Mouse (Mus musculus): ENCODE measurements around the gene Atp13a2. TPM values are rescaled to one million over a fixed set of nuclear protein-coding genes. Genes with fewer than 3 reads are reported as not detected.

Atp13a2 gene
- polyA plus RNA-seq, 1 experiment from 2014 or later: 15.6 TPM

DNA sequence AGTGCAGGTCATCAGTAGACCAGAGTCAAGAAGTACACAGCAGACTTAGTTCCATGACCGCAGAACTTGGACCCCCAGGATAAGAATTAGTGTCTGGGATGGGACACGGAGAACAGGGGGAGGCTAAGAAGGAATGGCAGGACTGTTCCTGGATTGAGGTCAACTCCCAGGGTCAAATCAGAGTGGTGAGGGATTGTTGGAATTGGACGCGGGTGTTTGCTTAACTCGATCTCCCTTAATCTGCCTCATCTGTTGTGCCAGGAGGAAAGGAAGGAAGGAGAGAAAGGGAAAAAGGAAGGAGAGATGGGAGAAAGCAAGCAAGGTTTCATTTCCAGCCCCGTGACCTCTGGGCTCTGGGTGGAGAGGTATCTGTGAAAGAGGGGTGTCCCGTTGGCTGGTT, 23.4 kb downstream of the Atp13a2 start, which contains the start of gene Mfap2:
Gene Mfap2 (plus strand): TSS at position 301 of the 400 bp plus-strand sequence.
- ATAC-seq (ENCODE audit: low read depth) (no peak), DNase-seq (no peak)
- peaks cover 22% of the 10 kb centered on the region for H3K36me3 ChIP-seq
- no peaks in the 10 kb centered on the region for H3K9me3 ChIP-seq (replicated peaks)
- H3K27ac ChIP-seq: no peak within 1 kb of the TSS
- H3K4me2 ChIP-seq: peak within 1 kb of the TSS; percentile 62
- H3K27me3 ChIP-seq: peaks cover 34% of the 10 kb centered on the region
- peak within 1 kb of the TSS; percentile 39; the same call in 1 of the 2 replicates for H3K9ac ChIP-seq
- peaks cover 28% of the 10 kb centered on the region for H3K4me1 ChIP-seq (replicated peaks)
- peak within 1 kb of the TSS; percentile 50 for H3K4me3 ChIP-seq (replicated peaks)
- 22% methylated on average over 7 of the region's 7 CpGs for WGBS (ENCODE audit: insufficient replicate concordance)

DNA sequence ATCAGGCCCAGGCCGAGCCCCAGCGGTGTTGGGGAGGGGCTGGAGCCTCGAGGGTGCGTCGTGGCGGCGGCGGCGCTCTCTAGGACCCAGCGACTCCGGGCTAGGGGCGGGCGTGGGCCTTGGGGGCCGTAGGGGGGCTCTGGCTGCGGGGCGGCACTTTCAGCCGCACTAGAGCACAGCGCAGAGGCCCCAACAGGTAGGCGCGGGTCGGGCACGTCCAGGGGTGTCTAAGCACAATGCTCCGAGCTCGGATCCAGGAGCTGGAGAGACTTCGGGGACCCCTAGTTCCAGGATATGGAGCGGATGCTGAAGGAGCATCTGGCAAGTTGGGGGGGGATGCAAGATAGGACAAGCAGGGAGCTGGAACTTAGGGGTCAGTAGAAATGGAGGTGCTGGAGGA, 23.9 kb downstream of the Atp13a2 start:
- Histone ChIP-seq H3K36me3 (peaks cover 18% of the 10 kb centered on the region), H3K4me3 (replicated peaks) (peak overlapping the region; percentile 50), H3K9me3 (replicated peaks) (no peaks in the 10 kb centered on the region), H3K4me1 (replicated peaks) (peaks cover 28% of the 10 kb centered on the region), H3K9ac (peak overlapping the region; percentile 39; the same call in 1 of the 2 replicates), H3K4me2 (peak overlapping the region; percentile 62), H3K27ac (no peak overlapping the region), H3K27me3 (peaks cover 34% of the 10 kb centered on the region)
- WGBS (ENCODE audit: insufficient replicate concordance): 1% methylated on average over 26 of the region's 26 CpGs
- ATAC-seq (ENCODE audit: low read depth) (no peak), DNase-seq (no peak)

DNA sequence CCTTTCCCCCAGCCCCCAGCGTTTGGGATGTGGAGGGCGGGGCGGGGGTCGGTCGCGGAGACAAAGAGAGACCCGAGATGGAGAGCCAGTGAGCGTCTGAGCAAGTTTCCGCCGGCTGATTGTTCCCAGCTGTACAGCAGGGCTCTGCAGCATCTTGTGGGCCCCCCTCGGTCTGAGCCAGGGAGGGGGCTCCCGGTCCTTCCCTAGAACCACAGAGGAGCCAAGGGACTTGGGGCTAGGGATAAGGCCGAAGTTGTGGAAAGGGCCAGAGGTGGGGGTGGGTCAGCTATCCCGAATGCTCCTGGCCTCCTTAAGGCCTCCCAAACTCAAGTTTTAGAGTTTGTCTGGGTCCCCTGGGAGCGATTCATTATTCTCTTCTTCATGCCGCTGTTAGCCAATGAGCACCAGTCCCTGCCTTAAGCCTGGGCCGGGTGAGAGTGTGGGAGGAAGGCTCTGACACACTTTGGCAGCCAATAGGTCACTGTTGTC, 24.3 kb downstream of the Atp13a2 start:
- Histone ChIP-seq H3K9ac (peak overlapping the region; percentile 39; the same call in 1 of the 2 replicates), H3K4me2 (peak overlapping the region; percentile 62), H3K27ac (no peak overlapping the region), H3K4me1 (replicated peaks) (peaks cover 28% of the 10 kb centered on the region), H3K4me3 (replicated peaks) (peak overlapping the region; percentile 50), H3K36me3 (peaks cover 13% of the 10 kb centered on the region), H3K27me3 (peaks cover 34% of the 10 kb centered on the region), H3K9me3 (replicated peaks) (no peaks in the 10 kb centered on the region)
- 12% methylated on average over 17 of the region's 17 CpGs for WGBS (ENCODE audit: insufficient replicate concordance)
- ATAC-seq (ENCODE audit: low read depth) (no peak), DNase-seq (no peak)

DNA sequence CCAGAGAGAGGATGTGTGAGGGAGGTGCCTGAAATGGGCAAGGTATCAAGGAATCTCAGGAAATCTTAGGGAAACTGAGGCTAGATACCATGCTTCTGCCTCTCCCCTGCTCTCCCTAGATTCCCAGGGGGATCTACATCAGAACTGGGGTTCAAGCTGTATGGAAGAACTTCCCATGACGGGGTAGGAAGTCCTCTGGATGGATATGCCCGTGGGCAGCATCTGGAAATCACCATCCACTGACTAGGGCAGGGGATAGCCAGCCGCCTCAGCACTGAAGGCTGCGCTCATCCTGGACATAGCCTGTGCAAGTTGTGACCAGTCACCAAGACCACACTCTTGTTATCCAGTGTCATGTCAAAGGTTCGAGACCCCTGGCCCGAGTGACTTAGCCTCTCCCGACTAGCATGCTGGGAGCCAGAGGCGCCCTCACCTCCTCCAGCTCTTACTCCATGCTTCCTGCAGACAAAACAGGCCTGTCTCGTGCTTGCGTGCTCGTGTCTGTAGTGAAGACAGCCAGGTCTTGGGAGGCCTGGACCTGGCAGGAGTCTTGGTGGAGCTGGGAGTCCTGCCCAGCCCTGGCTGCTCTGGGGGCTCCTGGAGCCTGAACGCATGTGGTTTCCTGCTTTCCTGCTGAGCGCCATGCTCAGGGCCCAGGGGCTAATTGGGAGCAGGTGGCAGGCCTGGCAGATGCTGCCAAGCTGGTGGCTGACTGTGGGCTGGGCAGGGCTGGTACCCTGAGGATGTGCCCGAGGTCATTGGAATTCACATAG, 25.1 kb downstream of the Atp13a2 start:
- Histone ChIP-seq H3K9ac (no peak overlapping the region), H3K4me1 (replicated peaks) (peaks cover 28% of the 10 kb centered on the region), H3K4me2 (peak overlapping the region; percentile 62; the same call in 1 of the 2 replicates), H3K27me3 (peaks cover 34% of the 10 kb centered on the region), H3K4me3 (replicated peaks) (no peak overlapping the region), H3K36me3 (peaks cover 5% of the 10 kb centered on the region), H3K9me3 (replicated peaks) (no peaks in the 10 kb centered on the region), H3K27ac (no peak overlapping the region)
- ATAC-seq (ENCODE audit: low read depth) (no peak), DNase-seq (no peak)
- WGBS (ENCODE audit: insufficient replicate concordance): 61% methylated on average over 14 of the region's 14 CpGs

DNA sequence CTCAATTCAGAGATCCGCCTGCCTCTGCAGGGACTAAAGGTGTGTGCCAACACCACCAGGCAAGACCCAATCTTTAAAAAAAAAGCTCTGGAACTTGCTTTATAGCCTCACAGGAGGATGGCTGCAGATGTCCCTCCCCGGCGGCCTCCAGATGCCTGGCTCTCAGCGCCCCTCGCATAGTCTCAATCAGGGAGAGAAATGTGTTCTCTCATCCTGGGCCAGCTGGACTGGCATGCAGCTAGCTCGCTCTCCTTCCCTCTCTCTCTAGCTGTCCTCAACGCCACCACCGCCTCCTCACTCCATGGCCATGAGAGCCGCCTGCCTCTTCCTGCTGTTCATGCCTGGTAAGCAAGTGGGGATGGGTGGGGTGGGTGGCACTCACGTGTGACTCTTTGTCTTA, 25.9 kb downstream of the Atp13a2 start:
- no peak overlapping the region for H3K9ac ChIP-seq

DNA sequence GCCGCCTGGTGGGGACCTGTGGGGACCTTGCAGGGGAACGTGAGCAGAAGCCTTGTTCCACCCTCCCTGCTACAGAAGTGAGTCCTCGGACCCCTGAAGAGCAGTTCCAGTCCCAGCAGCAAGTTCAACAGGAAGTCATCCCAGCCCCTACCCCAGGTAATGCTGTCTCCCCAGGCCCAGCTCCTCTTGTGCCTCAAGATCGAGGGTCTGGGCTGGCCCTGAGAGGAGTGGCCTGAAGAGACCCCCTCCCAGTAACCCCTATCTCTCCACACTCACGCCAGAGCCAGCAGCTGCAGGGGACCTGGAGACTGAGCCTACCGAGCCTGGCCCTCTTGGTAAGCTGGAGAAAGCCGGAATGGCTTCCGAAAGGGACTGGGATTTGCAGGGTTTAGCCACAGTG, 27.4 kb downstream of the Atp13a2 start:
- peaks cover 12% of the 10 kb centered on the region for H3K4me1 ChIP-seq (replicated peaks)
- H3K4me3 ChIP-seq (replicated peaks): no peak overlapping the region
- H3K27ac ChIP-seq: no peak overlapping the region
- ATAC-seq (ENCODE audit: low read depth): no peak
- H3K9me3 ChIP-seq (replicated peaks): no peaks in the 10 kb centered on the region
- H3K4me2 ChIP-seq: no peak overlapping the region
- no peak overlapping the region for H3K9ac ChIP-seq
- no peaks in the 10 kb centered on the region for H3K36me3 ChIP-seq
- H3K27me3 ChIP-seq: peaks cover 34% of the 10 kb centered on the region
- WGBS (ENCODE audit: insufficient replicate concordance): 54% methylated on average over 8 of the region's 8 CpGs
- no peak for DNase-seq

More for the DNA sequence above, 25.9 kb downstream of the Atp13a2 start:
- Histone ChIP-seq H3K27me3 (peaks cover 34% of the 10 kb centered on the region), H3K4me3 (replicated peaks) (no peak overlapping the region), H3K9me3 (replicated peaks) (no peaks in the 10 kb centered on the region), H3K36me3 (no peaks in the 10 kb centered on the region), H3K4me1 (replicated peaks) (peaks cover 25% of the 10 kb centered on the region), H3K27ac (no peak overlapping the region), H3K4me2 (no peak overlapping the region)
- 75% methylated on average over 10 of the region's 10 CpGs for WGBS (ENCODE audit: insufficient replicate concordance)
- ATAC-seq (ENCODE audit: low read depth) (no peak), DNase-seq (no peak)

DNA sequence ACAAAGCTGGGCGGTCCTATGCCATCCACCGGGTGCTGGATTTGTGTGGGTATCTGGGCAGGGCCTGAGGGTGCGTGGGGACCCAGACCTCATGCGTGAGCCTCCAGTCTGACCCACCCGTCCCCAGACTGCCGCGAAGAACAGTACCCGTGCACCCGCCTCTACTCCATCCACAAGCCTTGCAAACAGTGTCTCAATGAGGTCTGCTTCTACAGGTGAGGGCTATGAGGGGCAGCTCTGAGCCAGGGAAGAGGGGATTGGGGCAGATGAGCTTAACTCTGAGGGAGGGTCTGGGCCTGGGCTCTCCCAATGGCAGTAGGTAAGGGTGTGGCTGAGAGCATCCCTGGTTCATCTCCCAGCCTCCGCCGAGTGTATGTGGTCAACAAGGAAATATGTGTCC, 28.2 kb downstream of the Atp13a2 start:
- Histone ChIP-seq H3K36me3 (no peaks in the 10 kb centered on the region), H3K9ac (no peak overlapping the region), H3K27me3 (peaks cover 30% of the 10 kb centered on the region), H3K4me3 (replicated peaks) (no peak overlapping the region), H3K27ac (no peak overlapping the region), H3K4me2 (no peak overlapping the region), H3K9me3 (replicated peaks) (no peaks in the 10 kb centered on the region), H3K4me1 (replicated peaks) (peaks cover 11% of the 10 kb centered on the region)
- DNase-seq (no peak), ATAC-seq (ENCODE audit: low read depth) (no peak)
- WGBS (ENCODE audit: insufficient replicate concordance): 78% methylated on average over 11 of the region's 11 CpGs

DNA sequence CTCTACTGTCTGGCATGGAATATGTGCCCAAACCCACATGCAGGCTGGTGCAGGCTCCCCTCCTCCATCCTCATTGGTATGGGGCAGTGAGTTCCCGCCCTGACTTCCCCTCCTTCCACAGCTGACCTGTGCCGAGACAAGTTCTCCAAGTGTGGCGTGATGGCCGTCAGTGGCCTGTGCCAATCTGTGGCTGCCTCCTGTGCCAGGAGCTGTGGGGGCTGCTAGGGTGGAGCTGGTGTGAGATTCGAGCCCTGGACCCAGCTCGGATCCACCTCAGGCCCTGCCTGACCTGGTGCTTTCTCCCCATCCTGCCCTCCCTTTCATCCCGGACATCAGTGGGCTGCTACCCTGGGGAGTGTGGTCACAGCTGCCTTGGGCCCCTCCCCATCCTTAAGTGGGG, 28.7 kb downstream of the Atp13a2 start:
- Histone ChIP-seq H3K9ac (no peak overlapping the region), H3K4me2 (no peak overlapping the region), H3K4me3 (replicated peaks) (no peak overlapping the region), H3K9me3 (replicated peaks) (no peaks in the 10 kb centered on the region), H3K36me3 (no peaks in the 10 kb centered on the region), H3K4me1 (replicated peaks) (peaks cover 6% of the 10 kb centered on the region), H3K27ac (no peak overlapping the region), H3K27me3 (peaks cover 25% of the 10 kb centered on the region)
- ATAC-seq (ENCODE audit: low read depth): no peak
- WGBS (ENCODE audit: insufficient replicate concordance): 67% methylated on average over 7 of the region's 7 CpGs
- DNase-seq: no peak

DNA sequence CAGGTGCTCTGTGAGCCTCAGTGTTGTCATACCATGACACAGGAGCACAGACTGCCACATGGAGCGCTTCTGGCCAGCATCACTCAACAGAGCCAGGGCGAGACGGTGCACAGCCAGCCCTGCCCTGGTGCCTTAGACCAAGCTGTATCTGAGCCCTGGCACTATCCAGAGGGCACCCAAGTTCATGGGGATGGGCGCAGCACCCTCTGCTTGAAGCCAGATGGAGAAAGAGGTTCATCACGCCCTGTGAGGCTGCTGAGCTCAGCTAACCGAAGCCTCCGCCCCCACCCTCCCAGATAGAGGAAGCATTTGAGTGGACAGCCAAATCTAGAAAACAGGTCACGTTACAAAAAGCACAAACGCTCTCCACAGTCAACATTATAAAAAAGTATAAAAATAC, 29.6 kb downstream of the Atp13a2 start:
- ATAC-seq (ENCODE audit: low read depth): 0 out of 2 replicates have a peak, but pooled peaks have one; percentile 11
- no peak overlapping the region for H3K9ac ChIP-seq
- 65% methylated on average over 9 of the region's 9 CpGs for WGBS (ENCODE audit: insufficient replicate concordance)
- H3K4me2 ChIP-seq: no peak overlapping the region
- no peaks in the 10 kb centered on the region for H3K4me1 ChIP-seq (replicated peaks)
- no peak overlapping the region for H3K4me3 ChIP-seq (replicated peaks)
- H3K27ac ChIP-seq: no peak overlapping the region
- no peaks in the 10 kb centered on the region for H3K36me3 ChIP-seq
- peaks cover 15% of the 10 kb centered on the region for H3K27me3 ChIP-seq
- DNase-seq: no peak
- no peaks in the 10 kb centered on the region for H3K9me3 ChIP-seq (replicated peaks)

DNA sequence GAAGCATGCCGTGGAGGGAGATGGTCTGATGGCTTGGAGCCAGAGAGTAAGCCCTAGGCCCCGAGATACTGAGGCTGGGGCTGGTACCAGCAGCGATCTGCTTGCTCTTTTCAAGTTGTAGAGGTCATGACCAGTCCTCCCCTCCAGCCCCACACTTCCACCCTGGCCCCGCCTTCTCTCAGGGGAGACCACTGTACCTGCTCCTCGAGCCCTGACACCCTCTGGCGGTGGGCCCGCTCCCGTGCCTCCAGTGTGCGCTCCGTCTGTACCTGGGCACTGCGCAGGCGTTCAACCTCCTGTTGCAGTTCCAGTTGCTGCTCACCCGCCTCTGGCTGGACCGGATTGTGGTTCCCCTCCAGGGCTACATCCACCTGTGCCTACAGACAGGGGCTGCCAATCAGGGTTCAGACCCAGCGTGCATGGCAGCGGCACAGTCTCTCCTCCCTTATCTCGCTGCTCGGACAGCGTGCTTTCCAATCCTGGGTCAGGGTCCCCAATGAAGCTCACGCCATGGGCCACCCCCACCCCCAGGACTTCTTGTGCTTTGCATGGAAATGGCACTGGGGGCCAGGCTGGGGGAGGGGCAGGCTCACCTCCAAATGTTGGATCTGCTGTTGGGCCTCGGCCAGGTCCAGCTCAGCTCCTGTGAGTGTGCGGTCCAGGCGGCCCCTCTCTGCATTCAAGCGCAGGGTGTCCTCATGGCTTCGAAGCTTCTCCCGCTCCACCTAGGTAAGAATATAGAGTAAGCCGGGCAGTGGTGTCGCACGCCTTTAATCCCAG, 31.2 kb downstream of the Atp13a2 start:
- no peak overlapping the region for H3K4me3 ChIP-seq (replicated peaks)
- ATAC-seq (ENCODE audit: low read depth) (no peak), DNase-seq (no peak)
- no peaks in the 10 kb centered on the region for H3K9me3 ChIP-seq (replicated peaks)
- H3K9ac ChIP-seq: no peak overlapping the region
- H3K4me1 ChIP-seq (replicated peaks): no peaks in the 10 kb centered on the region
- H3K36me3 ChIP-seq: no peaks in the 10 kb centered on the region
- WGBS (ENCODE audit: insufficient replicate concordance): 81% methylated on average over 29 of the region's 29 CpGs
- peaks cover 1% of the 10 kb centered on the region; the same call in 1 of the 2 replicates for H3K27me3 ChIP-seq
- no peak overlapping the region for H3K4me2 ChIP-seq
- H3K27ac ChIP-seq: no peak overlapping the region

DNA sequence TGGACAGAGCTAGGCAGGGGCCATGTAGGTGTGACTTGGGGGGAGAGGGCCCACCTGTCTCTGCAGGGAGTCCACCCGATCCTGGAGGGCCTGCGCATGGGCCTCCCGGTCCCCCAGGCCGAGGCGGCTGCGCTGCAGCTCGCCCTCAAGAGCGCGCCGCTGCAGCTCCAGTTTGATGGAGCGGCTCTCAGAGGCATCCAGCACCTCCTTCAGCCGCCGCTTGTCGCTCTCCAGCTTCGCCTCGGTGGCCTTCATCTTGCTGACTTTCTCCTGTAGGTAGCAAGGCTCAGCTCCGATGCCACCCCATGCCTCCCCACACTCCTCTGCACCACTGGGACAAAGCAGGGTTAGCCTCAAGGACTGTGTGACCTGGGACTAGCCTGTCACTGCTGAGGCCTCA, 33.5 kb downstream of the Atp13a2 start:
- peaks cover 2% of the 10 kb centered on the region; the same call in 1 of the 2 replicates for H3K4me1 ChIP-seq (replicated peaks)
- 85% methylated on average over 17 of the region's 17 CpGs for WGBS (ENCODE audit: insufficient replicate concordance)
- H3K36me3 ChIP-seq: no peaks in the 10 kb centered on the region; the same call in 1 of the 2 replicates
- no peak overlapping the region for H3K27ac ChIP-seq
- H3K4me2 ChIP-seq: no peak overlapping the region
- H3K9ac ChIP-seq: no peak overlapping the region
- H3K4me3 ChIP-seq (replicated peaks): no peak overlapping the region
- H3K9me3 ChIP-seq (replicated peaks): no peaks in the 10 kb centered on the region
- H3K27me3 ChIP-seq: no peaks in the 10 kb centered on the region
- DNase-seq: no peak
- ATAC-seq (ENCODE audit: low read depth): no peak

Measured in liver, embryonic 13.5 days (tissue).